Comparison of ENCODE assay signal across 18 mouse cellular contexts in genomic region chr16:50415406-50415805, GRCm38 (mm10).
"Had no signal": no experiment of that assay in that cellular context is flagged by ENCODE, and none has a peak within 500 bp of the region (broad histone marks: within the 10 kb centered on the region; RNA-seq: fewer than 3 reads in every experiment).

No protein-coding gene starts in this region.

- H3K27me3 ChIP-seq: midbrain, embryonic 12.5 days; neural tube, embryonic 13.5 days; neural tube, embryonic 15.5 days had no signal

- H3K9ac ChIP-seq: lung, embryonic 14.5 days; midbrain, embryonic 12.5 days; neural tube, embryonic 13.5 days; neural tube, embryonic 15.5 days had no signal

- H3K9me3 ChIP-seq: midbrain, embryonic 10.5 days; midbrain, embryonic 12.5 days; neural tube, embryonic 13.5 days; neural tube, embryonic 15.5 days had no signal

- H3K4me2 ChIP-seq: lung, embryonic 14.5 days; midbrain, embryonic 12.5 days; neural tube, embryonic 13.5 days; neural tube, embryonic 15.5 days had no signal

- H3K36me3 ChIP-seq: midbrain, embryonic 12.5 days; neural tube, embryonic 13.5 days; neural tube, embryonic 15.5 days had no signal

- DNase-seq: lung, adult 18-20 months; lung, embryonic 14.5 days; lung, postnatal 10 days; lung, postnatal 4 days; midbrain, embryonic 14.5 days; retina, postnatal 1 day; right cerebral cortex, adult 18-20 months; right cerebral cortex, postnatal 25 days; right cerebral cortex, postnatal 4 days; spleen, adult 18-20 months; thymus, adult 18-20 months; thymus, postnatal 25 days; thymus, postnatal 4 days had no signal

- H3K4me1 ChIP-seq: midbrain, embryonic 10.5 days; midbrain, embryonic 12.5 days; neural tube, embryonic 13.5 days; neural tube, embryonic 15.5 days had no signal

- H3K4me3 ChIP-seq: midbrain, embryonic 10.5 days; midbrain, embryonic 12.5 days; myocyte; neural tube, embryonic 13.5 days; neural tube, embryonic 15.5 days had no signal

- H3K27ac ChIP-seq: midbrain, embryonic 10.5 days; midbrain, embryonic 12.5 days; neural tube, embryonic 13.5 days; neural tube, embryonic 15.5 days had no signal
